Mouse (Mus musculus): ENCODE data around the gene Dhx34. TPM values are rescaled to one million over a fixed set of nuclear protein-coding genes. Genes with fewer than 3 reads are reported as not detected.
A peak's percentile ranks its signal among the peaks of the same experiment; 100 is the strongest.
"Not testable (repeated sequence)": the region's sequence is repeated elsewhere in the genome, so short reads cannot be mapped to it uniquely, and the experiment has no call there.

Gene Dhx34
- 12.2 and 13.2 TPM in 2 replicates for polyA plus RNA-seq (2015; fragmentation: Nextera tagmentation; extraction: Ambion mirVana)

GRCm38 (mm10) chr7:16221582-16222272 is at the start of gene Dhx34:
Dhx34 (minus strand) TSS chr7:16222037.
- 1% methylated on average over 34 of the region's 34 CpGs for WGBS
- ATAC-seq (ENCODE audit: low FRiP score): peak; percentile 96
- Histone ChIP-seq H3K9me3 (replicated peaks) (no peaks in the 10 kb centered on the region), H3K27me3 (replicated peaks) (no peaks in the 10 kb centered on the region), H3K4me2 (peak within 1 kb of the TSS; percentile 78), H3K27ac (replicated peaks) (peak within 1 kb of the TSS; percentile 85), H3K36me3 (peaks cover 21% of the 10 kb centered on the region), H3K4me3 (replicated peaks) (peak within 1 kb of the TSS; percentile 67), H3K9ac (replicated peaks) (peak within 1 kb of the TSS; percentile 75), H3K4me1 (peaks cover 21% of the 10 kb centered on the region)

GRCm38 (mm10) chr7:16271139-16271538 is 49.3 kb upstream of the Dhx34 start:
- ATAC-seq (ENCODE audit: low FRiP score): no peak
- no peak overlapping the region for H3K27ac ChIP-seq (replicated peaks)
- peaks cover 14% of the 10 kb centered on the region for H3K36me3 ChIP-seq
- H3K27me3 ChIP-seq (replicated peaks): no peaks in the 10 kb centered on the region
- H3K4me2 ChIP-seq: peak overlapping the region; percentile 86
- peaks cover 46% of the 10 kb centered on the region for H3K4me1 ChIP-seq
- 0 out of 2 replicates have a peak overlapping the region, but pooled peaks have one; percentile 83 for H3K9ac ChIP-seq (replicated peaks)
- H3K4me3 ChIP-seq (replicated peaks): peak overlapping the region; percentile 86
- H3K9me3 ChIP-seq (replicated peaks): no peaks in the 10 kb centered on the region
- WGBS: 30% methylated on average over 1 of the region's 1 CpGs

DNA sequence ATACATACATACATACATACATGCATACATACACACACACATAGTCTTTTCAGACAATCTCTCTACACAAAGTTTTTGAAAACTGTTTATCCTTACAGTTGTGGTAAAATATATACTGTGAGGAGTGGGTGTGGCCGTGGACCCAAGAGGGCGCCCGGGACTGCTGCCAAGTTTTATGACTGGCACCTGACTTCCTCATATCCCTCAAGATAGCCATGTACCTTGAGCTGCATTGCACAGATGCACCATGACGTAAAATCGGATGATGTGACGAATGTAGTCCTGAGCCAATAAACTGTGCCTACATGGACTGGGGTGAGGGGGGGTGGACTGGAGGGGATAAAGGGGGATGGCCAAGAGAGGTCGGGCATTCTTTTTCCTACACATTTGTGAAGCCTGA is 44.8 kb upstream of the Dhx34 start:
- 89% methylated on average over 7 of the region's 7 CpGs for WGBS
- H3K9ac ChIP-seq (replicated peaks); H3K27me3 ChIP-seq (replicated peaks); H3K27ac ChIP-seq (replicated peaks); H3K4me2 ChIP-seq; H3K36me3 ChIP-seq; H3K4me3 ChIP-seq (replicated peaks); H3K9me3 ChIP-seq (replicated peaks); ATAC-seq (ENCODE audit: low FRiP score): not testable (repeated sequence)
- H3K4me1 ChIP-seq: peaks cover 18% of the 10 kb centered on the region

- Histone ChIP-seq H3K9ac (replicated peaks) (no peak overlapping the region), H3K27ac (replicated peaks) (no peak overlapping the region), H3K9me3 (replicated peaks) (no peaks in the 10 kb centered on the region), H3K4me1 (peaks cover 10% of the 10 kb centered on the region), H3K4me3 (replicated peaks) (no peak overlapping the region), H3K36me3 (0 out of 2 replicates have a peak, but pooled peaks cover 2% of the 10 kb centered on the region), H3K4me2 (no peak overlapping the region), H3K27me3 (replicated peaks) (no peaks in the 10 kb centered on the region)
- 91% methylated on average over 11 of the region's 11 CpGs for WGBS
- ATAC-seq (ENCODE audit: low FRiP score): no peak
Observed at GRCm38 (mm10) chr7:16265856-16266255, 44.0 kb upstream of the Dhx34 start.

DNA sequence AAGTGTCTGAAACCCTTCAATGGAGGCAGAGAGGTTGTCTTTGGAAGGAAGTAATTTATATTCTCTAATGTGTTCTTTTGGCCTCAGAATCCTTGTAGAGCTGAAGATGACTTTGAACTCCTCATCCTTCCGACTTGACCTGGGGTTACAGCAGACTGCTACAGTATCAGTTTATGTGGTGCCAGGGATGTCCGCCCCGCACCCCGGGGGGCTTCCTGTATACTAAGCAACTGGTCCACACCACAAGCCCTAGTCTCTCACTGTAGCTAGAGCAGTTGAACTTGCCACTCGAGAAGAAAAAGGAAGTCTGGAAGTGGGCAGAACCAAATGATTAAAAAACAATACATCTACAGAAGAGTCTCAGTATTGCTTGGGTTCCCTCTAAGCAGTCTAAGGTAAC is 42.0 kb upstream of the Dhx34 start:
- no peak for ATAC-seq (ENCODE audit: low FRiP score)
- H3K4me2 ChIP-seq: no peak overlapping the region
- WGBS: 85% methylated on average over 5 of the region's 5 CpGs
- 0 out of 2 replicates have a peak, but pooled peaks cover 2% of the 10 kb centered on the region for H3K36me3 ChIP-seq
- no peak overlapping the region for H3K9ac ChIP-seq (replicated peaks)
- H3K4me3 ChIP-seq (replicated peaks): no peak overlapping the region
- H3K9me3 ChIP-seq (replicated peaks): no peaks in the 10 kb centered on the region
- no peaks in the 10 kb centered on the region for H3K4me1 ChIP-seq
- no peaks in the 10 kb centered on the region for H3K27me3 ChIP-seq (replicated peaks)
- H3K27ac ChIP-seq (replicated peaks): no peak overlapping the region

DNA sequence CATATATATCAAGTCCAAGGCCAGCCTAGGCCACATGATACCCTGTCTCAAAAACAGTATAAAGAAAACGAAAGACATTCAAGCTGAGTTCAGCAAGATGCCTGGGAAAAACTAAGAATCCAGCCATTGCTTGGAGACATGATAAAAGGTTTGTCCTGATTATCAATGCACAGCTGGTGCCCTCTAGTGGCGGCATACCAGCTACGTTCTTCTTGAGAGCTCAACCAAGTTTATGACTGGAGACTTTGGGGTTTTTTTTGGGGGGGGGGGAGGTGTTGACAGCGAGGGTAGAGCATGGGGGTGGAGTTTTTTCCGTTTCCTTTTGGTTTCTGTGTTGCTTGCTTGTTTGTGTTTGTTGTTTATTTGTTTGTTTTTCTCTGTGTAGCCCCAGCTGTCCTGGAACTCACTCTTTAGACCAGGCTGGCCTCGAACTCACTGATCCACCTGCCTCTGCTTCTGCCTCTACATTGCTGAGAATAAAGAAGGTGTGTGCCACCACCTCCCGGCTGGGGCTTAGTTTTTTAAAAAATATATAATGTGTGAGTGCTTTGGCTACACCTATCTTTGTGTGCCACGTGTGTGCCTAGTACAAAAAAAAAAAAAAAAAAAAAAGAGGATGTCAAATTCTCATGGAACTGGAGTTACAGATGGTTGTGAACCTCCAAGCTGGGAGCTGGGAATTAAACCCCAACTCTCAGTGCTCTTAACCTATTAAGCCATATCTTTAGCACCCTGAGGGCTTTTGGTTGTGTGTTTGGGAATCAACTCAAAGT is 41.4 kb upstream of the Dhx34 start:
- Histone ChIP-seq H3K27ac (replicated peaks) (no peak overlapping the region), H3K4me1 (no peaks in the 10 kb centered on the region), H3K4me2 (no peak overlapping the region), H3K4me3 (replicated peaks) (no peak overlapping the region), H3K9me3 (replicated peaks) (no peaks in the 10 kb centered on the region), H3K9ac (replicated peaks) (no peak overlapping the region), H3K27me3 (replicated peaks) (no peaks in the 10 kb centered on the region), H3K36me3 (no peaks in the 10 kb centered on the region)
- 29% methylated on average over 8 of the region's 8 CpGs for WGBS
- ATAC-seq (ENCODE audit: low FRiP score): no peak

DNA sequence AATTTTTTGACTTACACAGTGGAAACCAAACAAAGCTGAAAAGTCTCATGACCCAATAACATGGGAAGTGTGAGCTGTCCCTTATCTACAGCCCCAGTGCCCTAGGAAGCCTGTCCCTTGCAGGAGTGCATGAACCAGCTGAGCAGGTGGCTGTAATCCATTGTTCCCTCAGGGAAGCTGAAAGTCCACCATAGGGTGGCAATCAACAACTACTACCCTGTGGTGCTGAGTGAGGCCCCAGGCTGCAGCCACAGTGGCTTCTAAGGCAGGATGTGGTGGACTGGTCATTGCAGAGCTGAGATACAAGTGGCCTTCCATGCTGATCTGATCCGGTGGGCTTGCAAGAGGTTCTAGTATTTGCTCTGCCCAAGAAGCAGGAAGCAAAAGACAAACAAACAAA is 39.3 kb upstream of the Dhx34 start:
- Histone ChIP-seq H3K27ac (replicated peaks) (no peak overlapping the region), H3K36me3 (no peaks in the 10 kb centered on the region), H3K4me2 (no peak overlapping the region), H3K4me3 (replicated peaks) (no peak overlapping the region), H3K9me3 (replicated peaks) (no peaks in the 10 kb centered on the region), H3K4me1 (no peaks in the 10 kb centered on the region), H3K27me3 (replicated peaks) (no peaks in the 10 kb centered on the region), H3K9ac (replicated peaks) (no peak overlapping the region)
- 71% methylated on average over 1 of the region's 1 CpGs for WGBS
- no peak for ATAC-seq (ENCODE audit: low FRiP score)

GRCm38 (mm10) chr7:16259110-16259590 is 37.3 kb upstream of the Dhx34 start, which contains the start of gene C5ar1:
C5ar1 (minus strand) TSS chr7:16259540.
- no peaks in the 10 kb centered on the region for H3K4me1 ChIP-seq
- H3K9ac ChIP-seq (replicated peaks): no peak within 1 kb of the TSS
- no peak within 1 kb of the TSS for H3K27ac ChIP-seq (replicated peaks)
- no peak within 1 kb of the TSS for H3K4me3 ChIP-seq (replicated peaks)
- WGBS: 84% methylated on average over 5 of the region's 5 CpGs
- ATAC-seq (ENCODE audit: low FRiP score): no peak
- H3K36me3 ChIP-seq: no peaks in the 10 kb centered on the region
- no peaks in the 10 kb centered on the region for H3K9me3 ChIP-seq (replicated peaks)
- no peaks in the 10 kb centered on the region for H3K27me3 ChIP-seq (replicated peaks)
- H3K4me2 ChIP-seq: no peak within 1 kb of the TSS

- Histone ChIP-seq H3K27me3 (replicated peaks) (no peaks in the 10 kb centered on the region), H3K27ac (replicated peaks) (no peak overlapping the region), H3K36me3 (no peaks in the 10 kb centered on the region), H3K4me2 (no peak overlapping the region), H3K9ac (replicated peaks) (no peak overlapping the region), H3K4me3 (replicated peaks) (no peak overlapping the region), H3K4me1 (no peaks in the 10 kb centered on the region), H3K9me3 (replicated peaks) (no peaks in the 10 kb centered on the region)
- WGBS: 91% methylated on average over 11 of the region's 11 CpGs
- no peak for ATAC-seq (ENCODE audit: low FRiP score)
Observed at GRCm38 (mm10) chr7:16257830-16258229, 36.0 kb upstream of the Dhx34 start.

- not testable (repeated sequence) for H3K27ac ChIP-seq (replicated peaks); H3K27me3 ChIP-seq (replicated peaks); ATAC-seq (ENCODE audit: low FRiP score); H3K9ac ChIP-seq (replicated peaks); H3K4me1 ChIP-seq; H3K36me3 ChIP-seq; H3K4me2 ChIP-seq; H3K9me3 ChIP-seq (replicated peaks); H3K4me3 ChIP-seq (replicated peaks)
- WGBS: 81% methylated on average over 4 of the region's 4 CpGs
Observed at GRCm38 (mm10) chr7:16255963-16256362, 34.1 kb upstream of the Dhx34 start.

DNA sequence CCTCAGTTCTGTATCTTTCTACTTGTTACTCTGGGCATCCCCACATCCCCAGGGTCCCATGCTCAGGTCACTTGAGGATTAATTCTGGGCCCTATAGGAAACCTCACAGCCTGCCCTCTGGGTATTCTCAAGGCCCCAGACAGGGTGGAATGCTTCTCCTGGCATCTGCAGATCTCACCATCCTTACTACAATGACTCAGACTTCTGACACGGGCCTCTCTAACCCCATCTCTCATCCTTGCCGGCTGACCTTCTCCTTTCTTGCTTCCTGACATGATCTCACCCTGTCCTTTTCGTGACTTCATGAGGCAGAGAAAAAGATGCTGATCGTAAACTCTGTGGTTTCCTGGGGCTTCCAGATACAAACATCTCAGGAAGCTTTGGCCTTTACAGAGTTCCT is 32.4 kb upstream of the Dhx34 start:
- WGBS: 61% methylated on average over 4 of the region's 4 CpGs
- no peaks in the 10 kb centered on the region for H3K27me3 ChIP-seq (replicated peaks)
- H3K9me3 ChIP-seq (replicated peaks): no peaks in the 10 kb centered on the region
- no peak overlapping the region for H3K27ac ChIP-seq (replicated peaks)
- no peak overlapping the region for H3K9ac ChIP-seq (replicated peaks)
- H3K4me3 ChIP-seq (replicated peaks): no peak overlapping the region
- H3K36me3 ChIP-seq: no peaks in the 10 kb centered on the region
- no peak overlapping the region for H3K4me2 ChIP-seq
- no peak for ATAC-seq (ENCODE audit: low FRiP score)
- H3K4me1 ChIP-seq: no peaks in the 10 kb centered on the region

GRCm38 (mm10) chr7:16250687-16251086 is 28.9 kb upstream of the Dhx34 start:
- no peak overlapping the region for H3K9ac ChIP-seq (replicated peaks)
- H3K4me1 ChIP-seq: no peaks in the 10 kb centered on the region
- H3K36me3 ChIP-seq: no peaks in the 10 kb centered on the region
- WGBS: 79% methylated on average over 5 of the region's 5 CpGs
- H3K27ac ChIP-seq (replicated peaks): no peak overlapping the region
- H3K4me2 ChIP-seq: no peak overlapping the region
- H3K27me3 ChIP-seq (replicated peaks): no peaks in the 10 kb centered on the region
- ATAC-seq (ENCODE audit: low FRiP score): no peak
- H3K4me3 ChIP-seq (replicated peaks): no peak overlapping the region
- no peaks in the 10 kb centered on the region for H3K9me3 ChIP-seq (replicated peaks)

Measured in neural tube, embryonic 15.5 days (tissue).